Mouse (Mus musculus) liver, embryonic 13.5 days (tissue): ENCODE data around the gene Mtrex. TPM values are rescaled to one million over a fixed set of nuclear protein-coding genes. Genes with fewer than 3 reads are reported as not detected.

Source experiments
- ATAC-seq: fragments of 200-750 bp; cut with Nextera tagmentation; 2 replicates; pipeline ENCODE4 v1.8.0; 2017; ENCODE audit warnings: low read depth, mild to moderate bottlenecking, moderate number of reproducible peaks, moderate library complexity
- DNase-seq: peaks from one replicate; pipeline ENCODE4 v3.0.0; 2022
- H3K27ac ChIP-seq: fragments of 300-500 bp; sonication (generic); 2 replicates; pipeline ENCODE4 v1.5.1; 2015; ENCODE audit warnings: moderate library complexity, mild to moderate bottlenecking, inconsistent platforms
- H3K27me3 ChIP-seq: fragments of 300-500 bp; sonication (generic); 2 replicates; pipeline ENCODE4 v1.6.1; 2015; ENCODE audit warnings: mild to moderate bottlenecking, inconsistent platforms
- H3K36me3 ChIP-seq: fragments of 300-500 bp; sonication (generic); 2 replicates; pipeline ENCODE4 v1.6.1; 2015; ENCODE audit warnings: mild to moderate bottlenecking, inconsistent platforms
- H3K4me1 ChIP-seq: fragments of 300-500 bp; sonication (generic); replicated peaks from 2 replicates; pipeline ENCODE4 v1.6.1; 2015; ENCODE audit warnings: inconsistent platforms
- H3K4me2 ChIP-seq: fragments of 300-500 bp; sonication (generic); 2 replicates; pipeline ENCODE4 v1.6.1; 2015; ENCODE audit warnings: inconsistent platforms, mild to moderate bottlenecking, moderate library complexity
- H3K4me3 ChIP-seq: fragments of 300-500 bp; sonication (generic); replicated peaks from 2 replicates; pipeline ENCODE4 v1.5.1; 2015; ENCODE audit warnings: mild to moderate bottlenecking, inconsistent platforms
- H3K9ac ChIP-seq: fragments of 300-500 bp; sonication (generic); 2 replicates; pipeline ENCODE4 v1.6.1; 2015; ENCODE audit warnings: mild to moderate bottlenecking, inconsistent platforms
- H3K9me3 ChIP-seq: fragments of 300-500 bp; sonication (generic); replicated peaks from 2 replicates; pipeline ENCODE4 v1.6.1; 2016; ENCODE audit warnings: inconsistent platforms
- WGBS: fragments of 180-500 bp; shearing (Covaris S2); methylation state at CpG from one replicate; pipeline ENCODE4 v1.1.7; 2015; ENCODE audit not compliant: insufficient replicate concordance; 5-methylcytosine and 5-hydroxymethylcytosine counted together
- polyA plus RNA-seq: library from polyadenylated mRNA; unstranded; fragments of >200 nt; fragmentation: Nextera tagmentation; extraction: Ambion mirVana; gene quantifications from 2 replicates; pipeline ENCODE4 v1.2.1, GENCODE M21; 2015

Gene Mtrex
- polyA plus RNA-seq, result 42.2 and 56.3 TPM in 2 replicates

- WGBS, result under 1% methylated on average over 57 of the region's 57 CpGs
- no peaks in the 10 kb centered on the region for H3K9me3 ChIP-seq
- peak within 1 kb of the TSS; percentile 89 for H3K4me3 ChIP-seq
- H3K9ac ChIP-seq, result peak within 1 kb of the TSS; percentile 89
- peaks cover 35% of the 10 kb centered on the region for H3K4me1 ChIP-seq
- no peaks in the 10 kb centered on the region for H3K27me3 ChIP-seq
- DNase-seq, result peak; percentile 96
- ATAC-seq, result peak; percentile 97
- peaks cover 18% of the 10 kb centered on the region for H3K36me3 ChIP-seq
- H3K27ac ChIP-seq, result peak within 1 kb of the TSS; percentile 92
- peak within 1 kb of the TSS; percentile 82 for H3K4me2 ChIP-seq
Measured at GRCm38 (mm10) chr13:112927287-112928001, at the start of gene Mtrex, which contains the start of gene Dhx29. Mtrex (minus strand) TSS chr13:112927398. Dhx29 (plus strand) TSS chr13:112927454.

- H3K9ac ChIP-seq, result no peak overlapping the region
- WGBS, result 27% methylated on average over 10 of the region's 10 CpGs
- no peak overlapping the region for H3K4me2 ChIP-seq
- no peak for ATAC-seq
- no peak overlapping the region for H3K27ac ChIP-seq
- H3K27me3 ChIP-seq, result peaks cover 49% of the 10 kb centered on the region
- no peak for DNase-seq
- H3K9me3 ChIP-seq, result no peaks in the 10 kb centered on the region
- no peaks in the 10 kb centered on the region for H3K36me3 ChIP-seq
- no peaks in the 10 kb centered on the region for H3K4me1 ChIP-seq
- no peak overlapping the region for H3K4me3 ChIP-seq
Measured at GRCm38 (mm10) chr13:112976720-112977119, 49.5 kb upstream of the Mtrex start.

GRCm38 (mm10) chr13:112967267-112967666 is 40.1 kb upstream of the Mtrex start:
- no peak overlapping the region for H3K27ac ChIP-seq
- DNase-seq (no peak), ATAC-seq (no peak)
- no peak overlapping the region for H3K4me3 ChIP-seq
- peaks cover 43% of the 10 kb centered on the region for H3K36me3 ChIP-seq
- no peaks in the 10 kb centered on the region for H3K27me3 ChIP-seq
- H3K4me1 ChIP-seq, result no peaks in the 10 kb centered on the region
- H3K4me2 ChIP-seq, result no peak overlapping the region
- 79% methylated on average over 5 of the region's 5 CpGs for WGBS
- no peaks in the 10 kb centered on the region for H3K9me3 ChIP-seq
- H3K9ac ChIP-seq, result no peak overlapping the region

- H3K27me3 ChIP-seq, result no peaks in the 10 kb centered on the region
- ATAC-seq (no peak), DNase-seq (no peak)
- no peak overlapping the region for H3K4me2 ChIP-seq
- H3K4me1 ChIP-seq, result no peaks in the 10 kb centered on the region
- WGBS, result 86% methylated on average over 12 of the region's 12 CpGs
- H3K9ac ChIP-seq, result no peak overlapping the region
- H3K4me3 ChIP-seq, result no peak overlapping the region
- peaks cover 52% of the 10 kb centered on the region for H3K36me3 ChIP-seq
- no peak overlapping the region for H3K27ac ChIP-seq
- no peaks in the 10 kb centered on the region for H3K9me3 ChIP-seq
Measured at GRCm38 (mm10) chr13:112964421-112964820, 37.2 kb upstream of the Mtrex start.

- ATAC-seq (no peak), DNase-seq (no peak)
- no peak overlapping the region for H3K27ac ChIP-seq
- H3K27me3 ChIP-seq, result no peaks in the 10 kb centered on the region
- WGBS, result 81% methylated on average over 5 of the region's 5 CpGs
- H3K36me3 ChIP-seq, result peaks cover 55% of the 10 kb centered on the region
- no peaks in the 10 kb centered on the region for H3K4me1 ChIP-seq
- no peak overlapping the region for H3K9ac ChIP-seq
- no peaks in the 10 kb centered on the region for H3K9me3 ChIP-seq
- H3K4me3 ChIP-seq, result no peak overlapping the region
- H3K4me2 ChIP-seq, result no peak overlapping the region
Measured at GRCm38 (mm10) chr13:112963081-112963480, 35.9 kb upstream of the Mtrex start.

GRCm38 (mm10) chr13:112954067-112954466 is 26.9 kb upstream of the Mtrex start:
- ATAC-seq, result no peak
- H3K27ac ChIP-seq, result no peak overlapping the region
- DNase-seq, result no peak
- H3K27me3 ChIP-seq, result no peaks in the 10 kb centered on the region
- no peak overlapping the region for H3K4me2 ChIP-seq
- 90% methylated on average over 8 of the region's 8 CpGs for WGBS
- peaks cover 71% of the 10 kb centered on the region for H3K36me3 ChIP-seq
- H3K9me3 ChIP-seq, result no peaks in the 10 kb centered on the region
- no peak overlapping the region for H3K9ac ChIP-seq
- no peak overlapping the region for H3K4me3 ChIP-seq
- no peaks in the 10 kb centered on the region for H3K4me1 ChIP-seq

- no peak for ATAC-seq
- Histone ChIP-seq H3K9ac (no peak overlapping the region), H3K9me3 (no peaks in the 10 kb centered on the region), H3K36me3 (peaks cover 71% of the 10 kb centered on the region), H3K27ac (no peak overlapping the region), H3K27me3 (no peaks in the 10 kb centered on the region), H3K4me1 (peaks cover 15% of the 10 kb centered on the region), H3K4me2 (no peak overlapping the region), H3K4me3 (no peak overlapping the region)
- DNase-seq, result no peak
- 68% methylated on average over 6 of the region's 6 CpGs for WGBS
Measured at GRCm38 (mm10) chr13:112945900-112946299, 18.7 kb upstream of the Mtrex start.

- Histone ChIP-seq H3K9ac (no peak overlapping the region), H3K9me3 (no peaks in the 10 kb centered on the region), H3K27me3 (no peaks in the 10 kb centered on the region), H3K4me1 (peaks cover 16% of the 10 kb centered on the region), H3K27ac (no peak overlapping the region), H3K4me2 (no peak overlapping the region), H3K4me3 (no peak overlapping the region), H3K36me3 (peaks cover 66% of the 10 kb centered on the region)
- 89% methylated on average over 9 of the region's 9 CpGs for WGBS
- ATAC-seq (no peak), DNase-seq (no peak)
Measured at GRCm38 (mm10) chr13:112945312-112945711, 18.1 kb upstream of the Mtrex start.

GRCm38 (mm10) chr13:112941879-112942330 is 14.7 kb upstream of the Mtrex start:
- peak; percentile 88 for ATAC-seq
- Histone ChIP-seq H3K27me3 (no peaks in the 10 kb centered on the region), H3K36me3 (peaks cover 60% of the 10 kb centered on the region), H3K4me2 (peak overlapping the region; percentile 48), H3K9me3 (no peaks in the 10 kb centered on the region), H3K27ac (peak overlapping the region; percentile 47; the same call in 1 of the 2 replicates), H3K4me3 (0 out of 2 replicates have a peak overlapping the region, but pooled peaks have one; percentile 6), H3K4me1 (peaks cover 16% of the 10 kb centered on the region), H3K9ac (peak overlapping the region; percentile 36; the same call in 1 of the 2 replicates)
- WGBS, result 29% methylated on average over 15 of the region's 15 CpGs
- DNase-seq, result peak; percentile 10

GRCm38 (mm10) chr13:112938130-112938529 is 10.9 kb upstream of the Mtrex start:
- ATAC-seq (no peak), DNase-seq (no peak)
- H3K4me2 ChIP-seq, result no peak overlapping the region
- no peaks in the 10 kb centered on the region for H3K9me3 ChIP-seq
- H3K9ac ChIP-seq, result no peak overlapping the region
- 86% methylated on average over 8 of the region's 8 CpGs for WGBS
- H3K27ac ChIP-seq, result no peak overlapping the region
- H3K4me1 ChIP-seq, result peaks cover 16% of the 10 kb centered on the region
- no peak overlapping the region for H3K4me3 ChIP-seq
- peaks cover 40% of the 10 kb centered on the region for H3K36me3 ChIP-seq
- H3K27me3 ChIP-seq, result no peaks in the 10 kb centered on the region

GRCm38 (mm10) chr13:112928038-112928668 is 955 bp upstream of the Mtrex start:
- Histone ChIP-seq H3K4me1 (peaks cover 35% of the 10 kb centered on the region), H3K9ac (peak overlapping the region; percentile 89), H3K36me3 (peaks cover 25% of the 10 kb centered on the region), H3K9me3 (no peaks in the 10 kb centered on the region), H3K4me3 (peak overlapping the region; percentile 89), H3K27me3 (no peaks in the 10 kb centered on the region), H3K27ac (peak overlapping the region; percentile 92), H3K4me2 (peak overlapping the region; percentile 82)
- 3% methylated on average over 8 of the region's 8 CpGs for WGBS
- ATAC-seq (no peak), DNase-seq (no peak)
